Mouse (Mus musculus) embryo, embryonic 10 days (tissue): ENCODE data around the gene Tjp1.

Source experiments
- DNase-seq: peaks from one replicate; pipeline ENCODE4 v3.0.0-alpha.2; 2015; ENCODE audit warnings: low spot score

The Tjp1 gene

DNA sequence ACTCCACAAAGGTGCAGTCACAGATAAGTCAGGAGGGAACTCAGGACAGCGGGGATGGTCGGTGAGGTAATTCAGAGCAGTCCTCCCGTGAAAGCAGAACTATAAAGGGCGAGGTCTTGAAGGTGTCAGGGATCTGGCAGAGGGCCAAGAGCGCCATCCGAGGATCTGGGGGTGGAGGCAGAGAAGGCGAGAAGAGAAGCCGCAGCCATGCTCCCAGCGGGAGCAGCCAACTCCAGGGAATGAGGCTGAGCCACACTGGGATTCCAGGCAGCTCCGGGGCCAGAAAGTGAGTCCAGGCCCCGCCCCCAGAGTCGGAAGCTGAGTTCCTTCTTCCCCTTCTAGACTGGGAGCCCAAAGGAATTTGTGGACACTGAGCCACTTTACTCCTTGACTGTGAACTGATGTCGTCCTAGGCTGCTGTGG lies 41.3 kb downstream of the Tjp1 start:
- peak; percentile 43 for DNase-seq

- no peak for DNase-seq
Measured at GRCm38 (mm10) chr7:65484170-65484778, 43.3 kb downstream of the Tjp1 start.

DNA sequence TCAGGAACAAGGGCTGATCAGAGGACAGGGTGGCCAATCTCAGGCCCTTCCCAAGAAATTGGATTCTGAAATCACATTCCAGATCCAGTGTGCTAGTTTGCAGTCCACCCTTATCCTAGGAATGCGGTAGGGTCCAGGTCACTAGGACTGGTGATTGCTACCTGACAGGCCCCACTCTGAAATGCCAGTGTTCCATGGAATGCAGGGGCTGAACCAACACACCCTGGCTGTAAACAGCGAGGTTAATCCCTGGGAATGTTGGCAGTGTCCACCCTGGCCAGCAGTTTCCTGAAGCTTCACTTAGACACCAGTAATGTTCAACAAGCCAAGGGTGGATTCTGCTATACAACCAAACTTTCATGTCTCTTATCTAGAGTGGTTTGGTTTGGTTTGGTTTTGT lies 45.4 kb downstream of the Tjp1 start:
- no peak for DNase-seq

GRCm38 (mm10) chr7:65472048-65472447 lies 55.5 kb downstream of the Tjp1 start:
- no peak for DNase-seq

- no peak for DNase-seq
Measured at GRCm38 (mm10) chr7:65471406-65471805, 56.2 kb downstream of the Tjp1 start.

DNA sequence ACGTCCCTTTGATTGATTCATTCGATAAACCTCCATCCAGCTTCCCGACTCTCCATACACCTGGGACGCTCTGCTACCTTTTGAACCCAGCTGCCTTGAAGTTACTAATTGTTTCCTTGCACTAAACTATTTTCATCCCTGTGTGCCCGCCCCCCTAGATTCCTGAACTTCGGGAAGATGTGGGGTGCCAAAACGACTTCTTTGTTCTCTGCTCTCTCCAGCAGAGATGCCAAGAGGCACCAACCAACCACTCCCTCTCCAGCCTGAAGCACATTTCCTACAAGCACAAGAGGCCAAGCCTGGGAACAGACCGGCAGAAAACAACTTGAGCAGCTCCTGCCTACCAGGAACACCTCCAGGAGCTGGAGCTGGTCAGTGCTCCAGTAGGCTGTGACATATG lies 57.4 kb downstream of the Tjp1 start:
- DNase-seq, result no peak

DNA sequence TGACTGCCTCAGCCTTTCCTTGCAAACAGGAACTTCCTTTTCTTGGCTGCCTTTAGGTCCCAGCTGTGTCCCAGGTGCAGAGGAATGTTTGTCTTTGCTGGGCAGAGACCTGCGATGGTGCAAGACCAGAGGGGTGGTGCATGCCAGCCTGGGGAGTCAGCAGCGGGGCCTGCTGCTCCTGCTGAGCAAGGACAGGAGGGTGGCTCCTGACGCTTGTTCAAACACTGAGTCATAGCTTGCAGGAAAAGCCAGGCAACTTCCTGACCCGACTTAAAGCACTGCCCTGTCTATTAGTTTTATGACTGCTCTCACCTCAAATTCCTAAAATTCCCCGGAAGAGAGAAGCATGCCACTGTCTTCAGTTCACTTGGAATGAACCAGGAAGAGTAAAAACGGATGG lies 57.9 kb downstream of the Tjp1 start:
- DNase-seq, result peak; percentile 21

DNA sequence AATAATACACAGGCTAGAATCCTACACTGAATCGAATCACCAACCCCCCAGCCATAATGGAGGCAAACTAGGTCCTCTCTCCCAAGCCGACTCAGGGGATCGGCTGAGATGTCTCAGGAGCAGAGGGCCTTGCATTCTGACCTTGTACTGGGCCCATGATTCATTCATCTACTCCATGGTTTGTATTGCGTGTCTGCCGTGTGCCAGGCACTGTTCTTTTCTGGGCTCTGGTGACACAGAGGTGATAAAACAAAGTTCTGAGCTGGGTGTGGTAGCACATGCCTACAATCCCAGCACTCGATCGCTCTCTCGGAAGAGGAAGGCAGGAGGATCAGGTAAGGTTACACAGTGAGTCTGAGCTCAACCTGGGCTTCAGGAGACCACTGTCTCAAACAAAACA lies 59.4 kb downstream of the Tjp1 start:
- no peak for DNase-seq

- no peak for DNase-seq
Measured at GRCm38 (mm10) chr7:65467306-65468021, 60.1 kb downstream of the Tjp1 start.

GRCm38 (mm10) chr7:65466137-65466536 lies 61.4 kb downstream of the Tjp1 start:
- no peak for DNase-seq

DNA sequence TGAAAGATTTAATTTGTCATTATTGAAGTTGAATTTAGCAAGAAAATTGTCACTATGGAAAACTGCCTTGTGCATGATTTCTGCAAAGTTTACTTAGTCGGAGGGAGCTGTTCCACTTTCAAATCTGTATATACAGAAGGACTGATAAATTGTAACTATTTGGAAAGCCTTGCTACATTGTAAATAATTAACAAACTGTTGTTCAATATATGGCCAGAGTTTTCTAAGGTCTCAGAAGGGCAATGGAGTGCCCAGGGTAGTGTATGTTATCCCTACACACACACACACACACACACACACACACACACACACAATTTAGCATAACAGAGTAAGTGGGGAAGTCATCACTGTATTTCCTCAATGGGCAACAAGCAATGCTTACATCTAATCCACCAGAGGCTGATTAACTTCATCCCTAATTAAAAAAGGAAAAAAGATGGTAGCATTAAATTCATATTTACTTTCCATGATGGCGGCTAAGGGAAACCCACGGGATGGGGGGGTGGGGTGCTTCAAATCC lies 63.0 kb downstream of the Tjp1 start:
- DNase-seq, result no peak

GRCm38 (mm10) chr7:65463438-65463837 lies 64.1 kb downstream of the Tjp1 start:
- DNase-seq, result no peak

DNA sequence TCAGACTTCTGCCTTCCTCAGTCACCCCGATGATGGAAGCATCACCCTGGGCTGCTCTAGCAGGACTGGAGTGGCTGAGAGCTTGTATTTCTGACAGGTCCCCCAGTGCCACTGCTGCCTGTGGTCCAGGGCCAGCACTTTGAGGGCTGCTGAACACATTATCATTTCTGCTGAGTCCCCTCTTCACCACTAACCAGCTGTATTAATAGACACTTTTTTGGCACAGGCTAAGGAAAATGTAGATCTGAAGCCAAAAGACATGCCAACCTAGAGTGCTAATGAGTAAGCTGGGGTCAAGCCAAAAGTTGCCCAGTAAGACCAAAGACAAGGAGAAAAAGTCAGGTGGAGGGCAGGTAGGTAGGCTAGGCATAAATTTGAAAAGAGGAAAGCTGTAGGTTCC lies 66.2 kb downstream of the Tjp1 start:
- DNase-seq, result no peak

GRCm38 (mm10) chr7:65460196-65460595 lies 67.4 kb downstream of the Tjp1 start:
- no peak for DNase-seq

DNA sequence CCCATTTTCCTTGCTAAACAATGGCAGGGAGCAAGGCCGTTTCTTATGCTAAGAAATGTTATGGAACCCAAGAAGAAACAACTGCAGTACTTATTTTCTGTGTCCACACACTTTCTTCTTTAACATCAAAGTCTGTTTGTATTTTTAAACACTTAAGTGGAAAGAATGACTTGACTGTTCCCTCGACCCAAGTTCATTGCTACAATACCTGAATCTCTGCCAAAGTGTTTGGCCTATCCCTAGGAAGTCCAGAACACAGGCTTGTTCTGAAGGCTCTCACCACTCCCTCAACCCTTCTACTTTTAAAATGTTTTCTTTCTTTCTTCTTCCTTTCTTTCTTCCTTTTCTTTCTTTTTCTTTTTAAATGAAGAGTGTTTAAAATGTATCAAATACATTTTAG lies 71.5 kb downstream of the Tjp1 start:
- no peak for DNase-seq

DNA sequence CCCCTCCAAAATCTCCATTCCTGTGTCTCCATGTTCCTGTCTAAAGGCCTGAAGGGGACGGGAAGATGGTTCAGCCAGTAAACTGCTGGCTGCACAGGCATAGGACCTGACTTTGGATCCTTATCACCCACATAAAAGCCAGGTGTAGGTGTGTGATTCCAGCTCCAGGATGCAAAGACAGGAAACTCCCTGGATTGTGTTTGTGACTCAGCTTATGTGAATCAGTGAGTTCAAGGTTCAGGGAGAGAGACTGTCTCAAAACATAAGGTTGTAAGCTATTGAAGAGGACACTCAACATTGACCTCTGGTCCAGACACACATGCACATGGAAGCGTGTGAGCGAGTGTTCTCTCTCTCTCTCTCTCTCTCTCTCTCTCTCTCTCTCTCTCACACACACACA lies 72.4 kb downstream of the Tjp1 start:
- no peak for DNase-seq

- DNase-seq, result peak; percentile 40
Measured at GRCm38 (mm10) chr7:65454269-65454668, 73.3 kb downstream of the Tjp1 start.

DNA sequence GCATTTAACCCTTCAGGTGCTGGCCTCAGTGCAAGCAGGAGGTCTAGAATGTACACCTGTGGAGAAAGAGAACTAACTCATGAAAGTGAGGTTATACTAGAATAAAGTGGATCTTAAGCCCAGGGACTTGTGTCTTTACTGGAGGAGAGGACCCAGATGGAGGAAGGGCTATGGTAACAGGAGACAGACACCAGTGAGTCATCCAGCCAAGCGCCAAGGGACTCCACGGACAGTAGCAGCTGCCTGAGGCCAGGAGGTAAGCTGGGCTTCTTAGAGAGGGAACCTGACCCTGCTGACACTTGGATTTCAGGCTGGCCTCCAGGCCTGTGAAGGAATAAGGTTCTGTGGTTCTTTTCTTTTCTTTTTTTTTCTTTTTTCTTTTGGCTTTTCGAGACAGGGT lies 75.3 kb downstream of the Tjp1 start:
- no peak for DNase-seq

DNA sequence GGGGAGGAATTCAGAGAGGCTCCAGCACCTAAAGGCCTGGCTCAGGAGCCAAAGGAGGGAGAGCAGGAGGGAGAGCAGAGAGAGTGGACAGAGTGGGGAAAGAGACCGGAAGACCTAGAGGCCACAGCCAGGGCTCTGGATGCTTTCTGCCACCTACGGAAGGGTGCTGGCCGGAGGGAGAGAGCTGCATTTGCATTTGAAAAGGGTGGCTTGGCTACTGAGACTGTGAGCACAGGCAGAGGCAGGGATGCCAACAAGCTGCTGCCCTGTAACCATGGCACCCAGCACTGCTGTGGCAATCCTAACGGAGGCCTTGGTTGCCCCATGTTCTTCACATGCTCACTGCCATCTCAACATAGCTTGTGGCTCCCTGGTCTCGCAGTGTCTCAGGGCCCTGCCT lies 77.4 kb downstream of the Tjp1 start:
- DNase-seq, result peak; percentile 69

- DNase-seq, result no peak
Measured at GRCm38 (mm10) chr7:65441505-65441904, 86.1 kb downstream of the Tjp1 start.

GRCm38 (mm10) chr7:65439518-65439917 lies 88.1 kb downstream of the Tjp1 start:
- DNase-seq, result peak; percentile 19

DNA sequence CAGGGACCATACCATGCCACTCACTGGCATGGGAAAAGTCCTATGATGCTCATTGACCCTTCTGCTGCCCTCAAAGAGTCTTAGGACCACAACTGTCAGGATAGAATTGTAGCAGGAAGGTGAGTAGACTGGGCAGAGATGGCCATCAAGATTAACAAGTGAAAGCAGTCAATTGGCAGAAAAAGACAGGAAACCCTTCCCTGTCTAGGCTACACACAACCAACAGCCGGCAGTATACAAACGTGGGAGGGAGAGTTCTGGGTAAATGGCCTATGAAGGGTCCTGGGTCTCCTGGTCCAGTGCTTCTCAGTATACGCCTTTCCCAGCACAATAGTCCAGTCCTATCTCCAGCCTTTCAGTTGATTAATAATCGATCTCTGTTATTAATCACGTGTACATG lies 89.4 kb downstream of the Tjp1 start:
- no peak for DNase-seq

- DNase-seq, result no peak
Measured at GRCm38 (mm10) chr7:65436921-65437320, 90.7 kb downstream of the Tjp1 start.
